Mouse (Mus musculus) stomach, postnatal 0 days (tissue): Measurements from ENCODE around the gene Tenm3. TPM values are rescaled to one million over a fixed set of nuclear protein-coding genes. Genes with fewer than 3 reads are reported as not detected.
A peak's percentile ranks its signal among the peaks of the same experiment; 100 is the strongest.

Experiments used
- ATAC-seq: fragments of 200-750 bp; cut with Nextera tagmentation; 2 replicates; pipeline ENCODE4 v1.8.0; 2017; ENCODE audit not compliant: low FRiP score, low TSS enrichment
- DNase-seq: peaks from one replicate; pipeline ENCODE4 v3.0.0-alpha.2; 2016; ENCODE audit warnings: low spot score
- H3K27ac ChIP-seq: fragments of 300-500 bp; sonication (generic); replicated peaks from 2 replicates; pipeline ENCODE4 v1.5.1; 2014; ENCODE audit warnings: mild to moderate bottlenecking, control low read depth
- H3K27me3 ChIP-seq: fragments of 300-500 bp; sonication (generic); 2 replicates; pipeline ENCODE4 v1.6.1; 2014; ENCODE audit warnings: low read length; ENCODE audit not compliant: control insufficient read depth, insufficient read depth
- H3K36me3 ChIP-seq: fragments of 300-500 bp; sonication (generic); 2 replicates; pipeline ENCODE4 v1.6.1; 2014; ENCODE audit warnings: low read length, mixed read lengths; ENCODE audit not compliant: control insufficient read depth, insufficient read depth
- H3K4me1 ChIP-seq: fragments of 300-500 bp; sonication (generic); replicated peaks from 2 replicates; pipeline ENCODE4 v1.6.1; 2014; ENCODE audit warnings: antibody characterized with exemption; ENCODE audit not compliant: control insufficient read depth, insufficient read depth
- H3K4me2 ChIP-seq: fragments of 300-500 bp; sonication (generic); replicated peaks from 2 replicates; pipeline ENCODE4 v1.6.1; 2014; ENCODE audit warnings: low read depth, mild to moderate bottlenecking, control low read depth, moderate library complexity
- H3K4me3 ChIP-seq: fragments of 300-500 bp; sonication (generic); 2 replicates; pipeline ENCODE4 v1.5.1; 2014; ENCODE audit warnings: low read depth, low read length, control low read depth
- H3K9ac ChIP-seq: fragments of 300-500 bp; sonication (generic); 2 replicates; pipeline ENCODE4 v1.6.1; 2014; ENCODE audit warnings: mild to moderate bottlenecking, low read length, control low read depth, mixed read lengths
- H3K9me3 ChIP-seq: fragments of 300-500 bp; sonication (generic); 2 replicates; pipeline ENCODE4 v1.6.1; 2016; ENCODE audit warnings: low read length; ENCODE audit not compliant: control insufficient read depth
- CTCF ChIP-seq: IDR thresholded peaks from 2 replicates; pipeline ENCODE4 v1.5.1; 2016; ENCODE audit warnings: antibody characterized with exemption, low read depth, mild to moderate bottlenecking, moderate library complexity
- EP300 ChIP-seq: optimal IDR thresholded peaks from 2 replicates; pipeline ENCODE3; 2016; ENCODE audit warnings: antibody characterized with exemption
- WGBS: fragments of 180-500 bp; shearing (Covaris S2); extraction: QIAGEN DNeasy Blood & Tissue Kit; methylation state at CpG from one replicate; pipeline ENCODE4 v1.1.7; 2014; 5-methylcytosine and 5-hydroxymethylcytosine counted together
- polyA plus RNA-seq: library from polyadenylated mRNA; unstranded; fragments of >200 nt; fragmentation: Nextera tagmentation; extraction: Ambion mirVana; gene quantifications from 2 replicates; pipeline ENCODE4 v1.2.1, GENCODE M21; 2015

Gene Tenm3
- polyA plus RNA-seq, 1 experiment from 2014 or later: 4.5 TPM

GRCm38 (mm10) chr8:48560227-48560626 lies 283.5 kb downstream of the Tenm3 start:
- no peaks in the 10 kb centered on the region for H3K36me3 ChIP-seq
- DNase-seq (no peak), ATAC-seq (no peak)
- H3K9me3 ChIP-seq: no peaks in the 10 kb centered on the region
- WGBS: 70% methylated on average over 9 of the region's 9 CpGs
- no peaks in the 10 kb centered on the region for H3K4me1 ChIP-seq
- no peaks in the 10 kb centered on the region for H3K27me3 ChIP-seq
- no peak overlapping the region for H3K27ac ChIP-seq
- H3K4me2 ChIP-seq: no peak overlapping the region
- H3K4me3 ChIP-seq: no peak overlapping the region
- TF ChIP-seq CTCF: peak; percentile 39
- no peak for TF ChIP-seq EP300
- no peak overlapping the region for H3K9ac ChIP-seq

- TF ChIP-seq EP300 (no peak), CTCF (peak; percentile 34; the same call in 1 of the 2 replicates)
- Histone ChIP-seq H3K4me1 (no peaks in the 10 kb centered on the region), H3K9ac (peak overlapping the region; percentile 65), H3K27me3 (no peaks in the 10 kb centered on the region), H3K9me3 (no peaks in the 10 kb centered on the region), H3K27ac (peak overlapping the region; percentile 24; the same call in 1 of the 2 replicates), H3K36me3 (no peaks in the 10 kb centered on the region), H3K4me3 (peak overlapping the region; percentile 73), H3K4me2 (peak overlapping the region; percentile 92)
- WGBS: under 1% methylated on average over 52 of the region's 55 CpGs
- ATAC-seq (peak; percentile 81), DNase-seq (peak; percentile 60)
These were observed 288.1 kb downstream of the Tenm3 start for GRCm38 (mm10) chr8:48555546-48556141.

GRCm38 (mm10) chr8:48554762-48555545 lies 288.8 kb downstream of the Tenm3 start:
- H3K9me3 ChIP-seq: no peaks in the 10 kb centered on the region
- DNase-seq (peak; percentile 77), ATAC-seq (peak; percentile 96)
- under 1% methylated on average over 66 of the region's 86 CpGs for WGBS
- TF ChIP-seq CTCF: 0 out of 2 replicates have a peak, but pooled peaks have one; percentile 8
- no peak for TF ChIP-seq EP300
- H3K27ac ChIP-seq: peak overlapping the region; percentile 77
- H3K9ac ChIP-seq: peak overlapping the region; percentile 65
- H3K4me3 ChIP-seq: peak overlapping the region; percentile 73
- H3K27me3 ChIP-seq: no peaks in the 10 kb centered on the region
- H3K36me3 ChIP-seq: no peaks in the 10 kb centered on the region
- peak overlapping the region; percentile 92 for H3K4me2 ChIP-seq
- H3K4me1 ChIP-seq: no peaks in the 10 kb centered on the region

GRCm38 (mm10) chr8:48553791-48554288 lies 289.9 kb downstream of the Tenm3 start:
- 16% methylated on average over 9 of the region's 9 CpGs for WGBS
- H3K27ac ChIP-seq: no peak overlapping the region

GRCm38 (mm10) chr8:48552306-48552705 lies 291.4 kb downstream of the Tenm3 start:
- no peak for ATAC-seq
- WGBS: 83% methylated on average over 2 of the region's 2 CpGs
- Histone ChIP-seq H3K9ac (no peak overlapping the region), H3K4me1 (no peaks in the 10 kb centered on the region), H3K4me2 (no peak overlapping the region), H3K27ac (no peak overlapping the region), H3K36me3 (no peaks in the 10 kb centered on the region), H3K9me3 (no peaks in the 10 kb centered on the region), H3K4me3 (no peak overlapping the region), H3K27me3 (no peaks in the 10 kb centered on the region)
- no peak for TF ChIP-seq EP300
- TF ChIP-seq CTCF: no peak
- no peak for DNase-seq

More at GRCm38 (mm10) chr8:48553791-48554288, 289.9 kb downstream of the Tenm3 start:
- Histone ChIP-seq H3K36me3 (no peaks in the 10 kb centered on the region), H3K9ac (no peak overlapping the region), H3K9me3 (no peaks in the 10 kb centered on the region), H3K27me3 (no peaks in the 10 kb centered on the region), H3K4me2 (peak overlapping the region; percentile 92), H3K4me3 (peak overlapping the region; percentile 73), H3K4me1 (no peaks in the 10 kb centered on the region)
- no peak for TF ChIP-seq EP300
- TF ChIP-seq CTCF: no peak
- no peak for ATAC-seq
- no peak for DNase-seq

GRCm38 (mm10) chr8:48551370-48551769 lies 292.4 kb downstream of the Tenm3 start:
- Histone ChIP-seq H3K9me3 (no peaks in the 10 kb centered on the region), H3K27me3 (no peaks in the 10 kb centered on the region), H3K9ac (no peak overlapping the region), H3K4me3 (no peak overlapping the region), H3K36me3 (no peaks in the 10 kb centered on the region), H3K27ac (no peak overlapping the region), H3K4me1 (no peaks in the 10 kb centered on the region), H3K4me2 (no peak overlapping the region)
- TF ChIP-seq CTCF (no peak), EP300 (no peak)
- no peak for ATAC-seq
- no peak for DNase-seq
- 46% methylated on average over 5 of the region's 5 CpGs for WGBS
